Mouse (Mus musculus) inflammation-experienced regulatory T-cells, adult 16 weeks (primary cell): Measurements from ENCODE around the gene Hrasls5. TPM values are rescaled to one million over a fixed set of nuclear protein-coding genes. Genes with fewer than 3 reads are reported as not detected.

Source experiments
- polyA plus RNA-seq: library from polyadenylated mRNA; unstranded; fragments of 100-300 nt; shearing (Covaris generic); gene quantifications from one replicate; pipeline ENCODE4 v1.2.1, GENCODE M21; 2017

The Hrasls5 gene
- polyA plus RNA-seq, result not detected

DNA sequence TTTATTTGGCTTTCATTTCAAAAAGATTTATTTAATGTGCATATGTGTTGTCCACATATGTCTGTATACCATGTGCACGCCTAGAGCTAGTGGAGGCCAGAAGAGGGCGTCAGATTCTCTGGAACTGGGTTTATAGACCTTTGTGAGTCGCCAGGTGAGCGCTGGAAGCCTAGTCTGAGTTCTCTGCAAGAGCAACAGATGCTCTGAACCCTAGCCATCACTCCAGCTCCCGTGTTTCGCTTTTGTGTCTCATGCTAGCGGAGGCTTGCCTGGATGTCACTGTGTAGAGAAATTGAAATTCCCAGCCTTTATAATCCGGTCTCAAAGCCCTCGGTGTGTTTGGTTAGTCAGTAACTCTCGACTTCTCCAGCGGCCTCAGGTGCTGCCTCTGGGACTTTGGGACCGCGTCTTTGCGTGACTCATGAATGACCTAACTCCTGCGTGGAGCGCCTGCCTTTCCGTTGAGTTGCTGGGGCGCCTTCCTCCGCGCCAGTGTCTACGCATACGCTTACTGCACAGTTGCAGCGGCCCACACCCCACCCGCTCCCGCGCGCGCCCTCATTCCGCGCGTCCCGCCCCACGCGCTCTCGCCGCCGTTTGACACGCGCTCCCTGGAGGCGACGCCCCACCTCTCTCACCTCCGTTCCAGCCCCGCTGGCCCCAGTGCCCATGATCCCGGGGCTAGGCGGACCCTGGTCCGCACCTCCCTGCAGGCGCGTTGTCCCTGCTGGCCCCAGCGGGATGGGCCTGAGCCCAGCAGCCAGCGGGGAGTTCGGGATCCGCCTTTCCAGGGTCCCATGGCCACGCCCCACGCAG, at the start of gene Hrasls5:
Gene Hrasls5 (plus strand): TSS at position 600 of the 816 bp plus-strand sequence.

DNA sequence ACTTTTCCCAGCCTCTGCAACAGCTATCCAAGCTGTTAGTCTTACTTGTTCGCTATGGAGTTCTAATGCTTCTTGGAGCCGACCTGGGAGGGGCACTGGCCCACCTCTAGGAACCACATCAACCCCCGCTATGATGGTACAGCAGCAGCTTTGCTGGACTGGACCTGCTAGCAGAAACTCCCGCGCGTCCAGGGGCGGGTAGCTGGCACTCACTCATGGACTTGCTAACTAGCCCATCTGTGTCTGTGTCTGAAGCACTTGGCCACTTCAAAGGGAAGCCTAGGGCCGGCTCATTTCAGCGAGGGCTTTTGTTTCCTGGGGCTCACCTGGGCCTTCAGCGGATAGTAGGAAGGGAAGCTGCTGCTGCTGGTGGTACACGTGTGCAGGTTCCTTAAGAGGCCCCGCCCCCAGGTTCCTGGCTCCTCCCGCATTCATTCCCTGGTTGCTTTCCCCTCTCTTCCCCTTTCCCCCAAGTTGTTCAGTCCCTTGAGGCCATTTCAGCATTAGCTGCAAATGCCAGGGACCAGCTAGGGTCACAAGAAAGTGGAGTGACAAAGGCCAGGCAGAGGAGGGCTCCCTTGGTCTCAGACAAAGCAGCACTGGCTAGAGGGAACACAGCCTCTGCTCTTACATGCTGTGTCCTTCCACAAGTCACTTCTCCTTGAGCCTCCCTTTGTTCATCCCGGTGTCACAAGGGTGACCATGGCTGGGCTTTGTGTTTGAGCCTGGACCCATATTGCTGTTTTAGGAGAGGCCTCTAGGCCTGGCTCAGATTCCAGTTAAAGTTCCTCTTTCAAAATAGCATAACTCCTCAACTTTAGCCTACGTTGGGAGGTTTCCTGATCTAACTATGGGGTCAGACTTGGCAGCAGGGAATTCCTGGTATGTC, 5.3 kb upstream of the Hrasls5 start, which contains the start of gene Lgals12:
Gene Lgals12 (minus strand): TSS at position 393 of the 889 bp plus-strand sequence.

Other genes starting within 250 kb of the Hrasls5 start
- gene Spindoc, start 229.5 kb upstream of the Hrasls5 start, polyA plus RNA-seq, result 7.8 TPM
- 0.07 TPM for gene 2700081O15Rik, start 194.9 kb upstream of the Hrasls5 start, polyA plus RNA-seq
- 113 TPM for gene Rtn3, start 129.3 kb upstream of the Hrasls5 start, polyA plus RNA-seq
- 19.7 TPM for gene Atl3, start 118.5 kb upstream of the Hrasls5 start, polyA plus RNA-seq
- 111 TPM for gene Pla2g16, start 55.1 kb upstream of the Hrasls5 start, polyA plus RNA-seq
- not detected for gene Lgals12, start 5.3 kb upstream of the Hrasls5 start, polyA plus RNA-seq
- gene Slc22a19, start 98.8 kb downstream of the Hrasls5 start, polyA plus RNA-seq, result not detected
- not detected for gene Slc22a26, start 190.1 kb downstream of the Hrasls5 start, polyA plus RNA-seq